Mouse (Mus musculus): ENCODE measurements around the gene Proser2. TPM values are rescaled to one million over a fixed set of nuclear protein-coding genes. Genes with fewer than 3 reads are reported as not detected.
A peak's percentile ranks its signal among the peaks of the same experiment; 100 is the strongest.

Gene Proser2
- polyA plus RNA-seq (2015; fragmentation: Nextera tagmentation; extraction: Ambion mirVana) = 49.0 and 55.2 TPM in 2 replicates

DNA sequence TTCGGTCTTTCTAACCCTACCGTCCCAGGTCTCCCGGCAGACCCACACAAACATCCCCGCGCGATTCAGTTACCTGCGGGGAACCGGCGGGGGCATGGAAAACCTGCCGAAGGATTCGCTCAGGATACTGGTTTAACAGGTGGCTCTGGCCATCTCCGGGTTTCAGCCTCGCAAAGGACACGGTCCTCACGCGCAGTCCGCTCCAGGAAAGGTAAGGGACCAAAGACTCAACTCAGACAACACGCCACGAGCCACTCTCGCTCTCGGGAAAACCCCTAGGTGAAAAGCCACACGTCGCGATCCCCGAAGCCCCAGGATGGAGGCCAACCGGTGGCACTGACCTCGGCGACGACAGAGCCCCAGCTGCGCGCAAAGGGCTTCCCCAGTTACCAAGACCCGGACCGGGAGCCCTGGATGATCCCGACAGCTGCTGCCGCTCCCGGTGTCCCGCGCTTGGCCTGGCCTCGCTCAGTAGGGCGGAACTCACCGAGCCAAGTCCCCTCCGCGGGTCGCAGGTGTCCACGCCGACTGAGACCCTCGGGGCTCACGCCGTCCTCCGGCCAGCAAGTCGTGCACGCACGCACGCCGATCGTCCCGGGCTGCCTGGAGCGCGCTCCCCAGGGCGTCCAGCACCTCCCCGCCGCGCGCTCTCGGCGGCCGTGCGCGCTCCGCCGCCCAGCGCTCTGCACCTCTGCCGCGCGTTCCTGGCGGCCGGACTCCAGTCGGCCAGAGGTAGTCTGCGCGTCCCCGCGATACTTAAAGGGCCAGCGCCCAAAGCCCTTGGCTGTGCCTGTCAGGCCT is at the start of gene Proser2:
Gene Proser2 (minus strand): TSS at position 657 of the 801 bp plus-strand sequence.
- Histone ChIP-seq H3K4me3 (ENCODE audit: low read depth, low read length) (peak within 1 kb of the TSS; percentile 76), H3K4me1 (replicated peaks; ENCODE audit: control insufficient read depth, insufficient read depth) (no peaks in the 10 kb centered on the region), H3K4me2 (replicated peaks; ENCODE audit: low read depth) (peak within 1 kb of the TSS; percentile 75), H3K27me3 (ENCODE audit: control insufficient read depth, insufficient read depth, low read length) (no peaks in the 10 kb centered on the region), H3K27ac (replicated peaks) (peak within 1 kb of the TSS; percentile 82), H3K9me3 (ENCODE audit: control insufficient read depth, low read length) (no peaks in the 10 kb centered on the region), H3K36me3 (ENCODE audit: control insufficient read depth, insufficient read depth, low read length) (no peaks in the 10 kb centered on the region), H3K9ac (ENCODE audit: low read length) (peak within 1 kb of the TSS; percentile 85)
- ATAC-seq (ENCODE audit: low FRiP score, low TSS enrichment) (peak; percentile 96), DNase-seq (ENCODE audit: low spot score) (peak; percentile 92)
- TF ChIP-seq CTCF (IDR thresholded peaks at IDR 0.05; ENCODE audit: low read depth) (no peak), EP300 (optimal IDR thresholded peaks at IDR 0.05) (no peak)
- WGBS = under 1% methylated on average over 83 of the region's 83 CpGs

DNA sequence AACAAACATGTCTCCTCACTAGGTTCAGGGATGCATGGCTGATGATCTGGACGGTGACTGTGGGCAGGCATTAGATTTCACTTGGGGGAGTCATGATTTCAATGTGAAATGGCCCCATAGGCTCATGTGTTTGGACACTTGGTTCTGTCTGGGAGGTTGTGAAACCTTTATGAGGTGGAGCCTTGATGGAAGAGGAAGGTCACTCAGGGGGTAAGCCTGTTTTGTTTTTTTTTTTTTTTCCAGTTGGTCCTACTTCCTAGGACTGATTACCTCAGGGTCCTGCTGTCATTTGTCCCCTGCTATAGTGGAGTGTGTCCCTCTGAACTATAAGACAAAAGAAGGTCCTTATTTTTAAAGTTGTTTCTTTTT is 49.7 kb upstream of the Proser2 start:
- WGBS = 88% methylated on average over 1 of the region's 1 CpGs
- H3K9me3 ChIP-seq (ENCODE audit: control insufficient read depth, low read length) = no peaks in the 10 kb centered on the region
- no peak overlapping the region for H3K9ac ChIP-seq (ENCODE audit: low read length)
- H3K4me1 ChIP-seq (replicated peaks; ENCODE audit: control insufficient read depth, insufficient read depth) = no peaks in the 10 kb centered on the region
- no peak overlapping the region for H3K4me2 ChIP-seq (replicated peaks; ENCODE audit: low read depth)
- H3K36me3 ChIP-seq (ENCODE audit: control insufficient read depth, insufficient read depth, low read length) = no peaks in the 10 kb centered on the region
- no peaks in the 10 kb centered on the region for H3K27me3 ChIP-seq (ENCODE audit: control insufficient read depth, insufficient read depth, low read length)
- no peak for TF ChIP-seq EP300 (optimal IDR thresholded peaks at IDR 0.05)
- no peak for TF ChIP-seq CTCF (IDR thresholded peaks at IDR 0.05; ENCODE audit: low read depth)
- DNase-seq (ENCODE audit: low spot score) = no peak
- H3K4me3 ChIP-seq (ENCODE audit: low read depth, low read length) = no peak overlapping the region
- H3K27ac ChIP-seq (replicated peaks) = no peak overlapping the region
- ATAC-seq (ENCODE audit: low FRiP score, low TSS enrichment) = no peak

DNA sequence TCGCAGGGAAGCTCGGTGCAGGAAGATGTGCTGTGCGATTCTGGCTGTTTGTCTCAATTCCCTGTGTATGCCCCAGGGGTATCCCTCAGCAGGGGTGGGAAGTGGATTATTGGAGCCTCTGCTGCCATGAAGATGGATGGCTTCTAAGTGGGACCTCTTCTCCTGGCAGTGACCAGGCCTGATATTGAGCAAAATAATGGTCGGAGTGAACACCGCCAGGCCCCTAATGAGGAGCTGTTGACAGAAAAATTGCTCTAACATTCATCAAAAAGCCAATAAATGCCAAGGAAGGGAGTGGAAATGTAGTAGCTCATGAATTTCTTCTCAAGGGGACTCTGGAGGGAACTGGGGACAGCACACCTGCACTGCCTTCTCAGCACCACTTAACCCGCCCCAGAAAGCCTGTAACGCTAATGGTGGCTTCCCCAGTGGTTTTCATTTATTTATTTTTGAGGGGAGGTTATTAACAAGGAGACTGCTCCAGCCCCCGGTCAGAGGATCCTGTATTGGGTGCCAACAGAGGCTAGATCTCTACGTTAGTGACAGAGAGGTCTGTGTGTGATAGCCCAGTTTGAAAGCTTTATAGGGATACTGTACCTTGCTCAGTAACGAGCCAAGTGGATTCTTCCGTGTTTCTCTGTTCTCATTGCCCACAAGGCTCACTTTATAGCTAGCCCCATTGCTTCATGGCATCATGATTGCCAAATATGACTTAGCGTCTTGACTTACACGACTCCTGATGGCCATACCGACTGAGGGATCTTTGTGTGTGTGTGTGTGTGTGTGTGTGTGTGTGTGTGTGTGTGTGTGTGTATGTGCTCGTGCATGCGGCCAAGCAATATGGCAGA is 49.1 kb upstream of the Proser2 start:
- Histone ChIP-seq H3K36me3 (ENCODE audit: control insufficient read depth, insufficient read depth, low read length) (no peaks in the 10 kb centered on the region), H3K9me3 (ENCODE audit: control insufficient read depth, low read length) (no peaks in the 10 kb centered on the region), H3K4me1 (replicated peaks; ENCODE audit: control insufficient read depth, insufficient read depth) (no peaks in the 10 kb centered on the region), H3K27me3 (ENCODE audit: control insufficient read depth, insufficient read depth, low read length) (no peaks in the 10 kb centered on the region), H3K9ac (ENCODE audit: low read length) (no peak overlapping the region), H3K27ac (replicated peaks) (no peak overlapping the region), H3K4me2 (replicated peaks; ENCODE audit: low read depth) (no peak overlapping the region), H3K4me3 (ENCODE audit: low read depth, low read length) (no peak overlapping the region)
- ATAC-seq (ENCODE audit: low FRiP score, low TSS enrichment) (no peak), DNase-seq (ENCODE audit: low spot score) (no peak)
- WGBS = 72% methylated on average over 16 of the region's 16 CpGs
- TF ChIP-seq EP300 (optimal IDR thresholded peaks at IDR 0.05) (no peak), CTCF (IDR thresholded peaks at IDR 0.05; ENCODE audit: low read depth) (no peak)

DNA sequence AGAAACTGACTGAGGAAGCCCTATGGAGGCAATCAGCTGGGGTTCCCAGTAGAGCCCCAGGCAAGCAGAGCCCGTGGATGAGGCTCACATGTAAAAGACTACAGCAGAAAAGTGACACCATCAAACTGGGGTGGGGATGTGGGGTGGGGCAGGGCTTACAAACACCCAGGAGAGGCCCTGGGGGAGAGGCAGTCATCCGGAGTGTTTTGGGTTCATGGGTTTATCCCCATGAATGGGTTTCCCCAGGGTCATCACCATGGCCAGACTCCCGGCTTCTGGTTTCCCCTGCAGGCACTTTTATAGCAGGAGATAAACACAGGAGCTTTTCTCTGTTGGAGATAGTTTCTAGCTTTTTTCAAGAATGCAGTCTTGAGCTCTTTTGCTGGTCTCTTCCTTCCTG is 43.0 kb upstream of the Proser2 start:
- no peaks in the 10 kb centered on the region for H3K9me3 ChIP-seq (ENCODE audit: control insufficient read depth, low read length)
- ATAC-seq (ENCODE audit: low FRiP score, low TSS enrichment) = no peak
- no peak overlapping the region for H3K27ac ChIP-seq (replicated peaks)
- WGBS = 48% methylated on average over 3 of the region's 3 CpGs
- no peak for DNase-seq (ENCODE audit: low spot score)
- H3K27me3 ChIP-seq (ENCODE audit: control insufficient read depth, insufficient read depth, low read length) = no peaks in the 10 kb centered on the region
- no peak overlapping the region for H3K9ac ChIP-seq (ENCODE audit: low read length)
- no peak overlapping the region for H3K4me2 ChIP-seq (replicated peaks; ENCODE audit: low read depth)
- TF ChIP-seq EP300 (optimal IDR thresholded peaks at IDR 0.05) = no peak
- TF ChIP-seq CTCF (IDR thresholded peaks at IDR 0.05; ENCODE audit: low read depth) = no peak
- H3K4me1 ChIP-seq (replicated peaks; ENCODE audit: control insufficient read depth, insufficient read depth) = no peaks in the 10 kb centered on the region
- no peaks in the 10 kb centered on the region for H3K36me3 ChIP-seq (ENCODE audit: control insufficient read depth, insufficient read depth, low read length)
- H3K4me3 ChIP-seq (ENCODE audit: low read depth, low read length) = no peak overlapping the region

DNA sequence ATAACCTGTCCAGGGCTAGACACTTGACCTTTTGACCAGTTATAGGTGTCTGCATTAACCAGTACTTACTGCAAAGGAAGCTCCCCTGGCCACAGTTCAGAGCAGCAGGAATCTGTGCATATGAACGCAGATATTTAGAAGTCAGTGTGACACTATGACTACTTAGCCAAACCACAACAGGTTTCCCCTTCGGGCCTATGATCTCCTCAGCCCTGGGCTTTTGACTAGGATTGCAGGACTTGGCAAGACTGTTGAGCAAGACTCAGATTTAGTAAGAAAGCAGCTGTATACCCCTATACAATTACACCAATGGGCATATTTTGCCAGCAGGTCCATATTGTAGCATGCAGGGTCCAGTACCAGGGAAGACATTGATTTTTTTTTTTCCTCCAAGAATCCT is 38.5 kb upstream of the Proser2 start:
- DNase-seq (ENCODE audit: low spot score) = no peak
- WGBS = 77% methylated on average over 2 of the region's 2 CpGs
- H3K9ac ChIP-seq (ENCODE audit: low read length) = no peak overlapping the region

More for the DNA sequence above, 38.5 kb upstream of the Proser2 start:
- Histone ChIP-seq H3K27me3 (ENCODE audit: control insufficient read depth, insufficient read depth, low read length) (no peaks in the 10 kb centered on the region), H3K4me1 (replicated peaks; ENCODE audit: control insufficient read depth, insufficient read depth) (no peaks in the 10 kb centered on the region; the same call in 1 of the 2 replicates), H3K36me3 (ENCODE audit: control insufficient read depth, insufficient read depth, low read length) (no peaks in the 10 kb centered on the region), H3K9me3 (ENCODE audit: control insufficient read depth, low read length) (no peaks in the 10 kb centered on the region), H3K4me2 (replicated peaks; ENCODE audit: low read depth) (no peak overlapping the region), H3K27ac (replicated peaks) (no peak overlapping the region), H3K4me3 (ENCODE audit: low read depth, low read length) (no peak overlapping the region)
- no peak for ATAC-seq (ENCODE audit: low FRiP score, low TSS enrichment)
- TF ChIP-seq CTCF (IDR thresholded peaks at IDR 0.05; ENCODE audit: low read depth) (no peak), EP300 (optimal IDR thresholded peaks at IDR 0.05) (no peak)

All from stomach, postnatal 0 days (tissue).